Comparison of ENCODE assay signal across 13 mouse cellular contexts in the genomic region with DNA sequence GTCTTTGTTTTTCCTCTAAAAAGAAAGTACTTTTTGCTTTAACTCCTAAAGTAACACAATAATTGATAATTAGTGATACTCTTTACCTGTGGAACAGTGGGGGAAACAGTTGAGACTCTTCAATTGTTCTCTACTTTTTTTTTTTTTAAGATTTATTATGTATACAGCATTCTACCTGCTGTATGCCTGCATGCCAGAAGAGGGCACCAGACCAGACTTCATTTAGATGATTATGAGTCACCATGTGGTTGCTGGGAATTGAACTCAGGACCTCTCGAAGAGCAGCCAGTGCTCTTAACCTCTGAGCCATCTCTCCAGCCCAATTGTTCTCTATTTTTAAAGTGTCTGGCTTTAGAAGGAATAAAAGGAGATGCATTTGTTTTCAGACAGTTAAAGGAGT. TPM values are rescaled to one million over a fixed set of nuclear protein-coding genes. Genes with fewer than 3 reads are reported as not detected.
DNase-seq lines count a peak whose midpoint lies in the region; ATAC-seq and TF ChIP-seq lines count a peak whose summit lies in the region.
"Had no signal": no experiment of that assay in that cellular context is flagged by ENCODE, and none has a peak within 500 bp of the region (broad histone marks: within the 10 kb centered on the region; RNA-seq: fewer than 3 reads in every experiment).

No protein-coding gene starts in this region.

- no peaks in the 10 kb centered on the region for H3K9me3 ChIP-seq in intestine, postnatal 0 days (ENCODE audit: control insufficient read depth)
- no peaks in the 10 kb centered on the region for H3K9me3 ChIP-seq in intestine, embryonic 15.5 days
- H3K9me3 ChIP-seq: stomach, embryonic 15.5 days had no signal

- no peak overlapping the region for H3K27ac ChIP-seq in intestine, postnatal 0 days (ENCODE audit: low read depth, low read length)
- no peak overlapping the region for H3K27ac ChIP-seq in intestine, embryonic 15.5 days
- H3K27ac ChIP-seq: macrophage; stomach, embryonic 15.5 days had no signal

- TF ChIP-seq CTCF in intestine, postnatal 0 days (IDR thresholded peaks at IDR 0.05; ENCODE audit: low read depth), result peak; percentile 57

- DNase-seq in 3T3-L1 (ENCODE audit: low read depth, low spot score) (peak; percentile 65), MEL-GATA-1-ER (ENCODE audit: extremely low read depth, low read depth) (peak; percentile 52)
- DNase-seq in yolk sac, embryonic 10.5 days (ENCODE audit: low spot score), result no peak
- no peak for DNase-seq in gastrocnemius, postnatal 4 days (ENCODE audit: low spot score in 2 of 2)
- DNase-seq in adrenal gland, postnatal 25 days, result no peak
- DNase-seq: cerebellum, adult 11 months had no signal

- WGBS in intestine, postnatal 0 days, result 73% methylated on average over 1 of the region's 1 CpGs
- 83% methylated on average over 1 of the region's 1 CpGs for WGBS in intestine, embryonic 15.5 days

- H3K4me1 ChIP-seq in intestine, postnatal 0 days (replicated peaks; ENCODE audit: control insufficient read depth, insufficient read depth, low read length), result no peaks in the 10 kb centered on the region
- H3K4me1 ChIP-seq in intestine, embryonic 15.5 days (replicated peaks), result 0 out of 2 replicates have a peak, but pooled peaks cover 7% of the 10 kb centered on the region
- H3K4me1 ChIP-seq: stomach, embryonic 15.5 days had no signal

- ATAC-seq in intestine, postnatal 0 days, result no peak
- no peak for ATAC-seq in intestine, embryonic 15.5 days
- peak; percentile 66 for ATAC-seq in megakaryocyte progenitor cell, adult 5-6 weeks (replicated peaks; ENCODE audit: poor library complexity)
- ATAC-seq: intestine, embryonic 16.5 days; Patski had no signal

- H3K9ac ChIP-seq in intestine, postnatal 0 days (ENCODE audit: low read depth, low read length), result no peak overlapping the region
- no peak overlapping the region for H3K9ac ChIP-seq in intestine, embryonic 15.5 days
- H3K9ac ChIP-seq: stomach, embryonic 15.5 days had no signal

- peaks cover 17% of the 10 kb centered on the region; the same call in 1 of the 2 replicates for H3K36me3 ChIP-seq in intestine, postnatal 0 days (ENCODE audit: control insufficient read depth, insufficient read depth)
- peaks cover 9% of the 10 kb centered on the region for H3K36me3 ChIP-seq in intestine, embryonic 15.5 days

- H3K27me3 ChIP-seq in intestine, postnatal 0 days (replicated peaks; ENCODE audit: control insufficient read depth, insufficient read depth, low read length), result no peaks in the 10 kb centered on the region
- H3K27me3 ChIP-seq in intestine, embryonic 15.5 days (replicated peaks), result no peaks in the 10 kb centered on the region
- H3K27me3 ChIP-seq: Patski; stomach, embryonic 15.5 days had no signal

- H3K4me3 ChIP-seq in intestine, postnatal 0 days (ENCODE audit: low read depth, low read length), result no peak overlapping the region
- no peak overlapping the region for H3K4me3 ChIP-seq in intestine, embryonic 15.5 days (replicated peaks)
- H3K4me3 ChIP-seq: stomach, embryonic 15.5 days had no signal

- H3K4me2 ChIP-seq in intestine, postnatal 0 days (replicated peaks; ENCODE audit: low read depth), result no peak overlapping the region
- H3K4me2 ChIP-seq in intestine, embryonic 15.5 days (replicated peaks), result no peak overlapping the region
- H3K4me2 ChIP-seq: stomach, embryonic 15.5 days had no signal

RNA-seq across cellular contexts. Expression of a gene that starts 5.9 kb away (rescaled TPM):
- polyA plus RNA-seq in intestine, postnatal 0 days (2015; fragmentation: Nextera tagmentation; extraction: Ambion mirVana), result 113 and 126 TPM in 2 replicates
- 268 and 301 TPM in 2 replicates for polyA plus RNA-seq in intestine, embryonic 15.5 days (2015; fragmentation: Nextera tagmentation; extraction: Ambion mirVana)
- total RNA-seq in megakaryocyte progenitor cell, adult 5-6 weeks (2015), result 283 and 297 TPM in 2 replicates
- total RNA-seq in megakaryocyte progenitor cell, adult 5-6 weeks (2017), result 545 and 751 TPM in 2 replicates
- total RNA-seq in gastrocnemius, postnatal 4 days (2021), result 100 to 1,000 TPM; 357 to 376 TPM
- total RNA-seq in adrenal gland, postnatal 25 days (2021), result 371 and 419 TPM in 2 replicates

RNA-seq across cellular contexts. Expression of a gene that starts 30.7 kb away (rescaled TPM):
- polyA plus RNA-seq in intestine, postnatal 0 days (2015; fragmentation: Nextera tagmentation; extraction: Ambion mirVana), result 36.6 and 37.4 TPM in 2 replicates
- polyA plus RNA-seq in intestine, embryonic 15.5 days (2015; fragmentation: Nextera tagmentation; extraction: Ambion mirVana), result 46.6 and 51.9 TPM in 2 replicates
- total RNA-seq in megakaryocyte progenitor cell, adult 5-6 weeks (2015), result 36.6 and 41.4 TPM in 2 replicates
- total RNA-seq in megakaryocyte progenitor cell, adult 5-6 weeks (2017), result 14.5 and 19.5 TPM in 2 replicates
- 100 to 1,000 TPM in 1 of 2 experiments, 10 to 100 TPM in 1; 88.4 to 102 TPM for total RNA-seq in gastrocnemius, postnatal 4 days (2021)
- 66.1 and 80.1 TPM in 2 replicates for total RNA-seq in adrenal gland, postnatal 25 days (2021)

RNA-seq across cellular contexts. Expression of a gene that starts 31.9 kb away (rescaled TPM):
- polyA plus RNA-seq in intestine, postnatal 0 days (2015; fragmentation: Nextera tagmentation; extraction: Ambion mirVana), result 40.1 and 42.9 TPM in 2 replicates
- 83.8 and 85.4 TPM in 2 replicates for polyA plus RNA-seq in intestine, embryonic 15.5 days (2015; fragmentation: Nextera tagmentation; extraction: Ambion mirVana)
- 65.6 and 65.7 TPM in 2 replicates for total RNA-seq in megakaryocyte progenitor cell, adult 5-6 weeks (2015)
- 60.8 and 77.7 TPM in 2 replicates for total RNA-seq in megakaryocyte progenitor cell, adult 5-6 weeks (2017)
- 100 to 1,000 TPM; 190 to 191 TPM for total RNA-seq in gastrocnemius, postnatal 4 days (2021)
- total RNA-seq in adrenal gland, postnatal 25 days (2021), result 35.6 and 60.0 TPM in 2 replicates

RNA-seq across cellular contexts. Expression of a gene that starts 47.6 kb away (rescaled TPM):
- polyA plus RNA-seq in intestine, postnatal 0 days (2015; fragmentation: Nextera tagmentation; extraction: Ambion mirVana), result not detected in 2 replicates
- 0.15 and 0.34 TPM in 2 replicates for polyA plus RNA-seq in intestine, embryonic 15.5 days (2015; fragmentation: Nextera tagmentation; extraction: Ambion mirVana)
- total RNA-seq in megakaryocyte progenitor cell, adult 5-6 weeks (2015), result not detected in 2 replicates
- total RNA-seq in megakaryocyte progenitor cell, adult 5-6 weeks (2017), result not detected in 2 replicates
- 100 to 1,000 TPM; 366 to 390 TPM for total RNA-seq in gastrocnemius, postnatal 4 days (2021)
- not detected in 2 replicates for total RNA-seq in adrenal gland, postnatal 25 days (2021)
- polyA plus RNA-seq: intestine, embryonic 16.5 days; macrophage; stomach, embryonic 15.5 days had no signal

Comparison
In these comparisons a context has a peak if more than half of its experiments do, and no peak if none do; other contexts are left out.
1. DNase-seq: peak in 3T3-L1 (single experiment) and MEL-GATA-1-ER (single experiment); none in yolk sac, embryonic 10.5 days (single experiment), gastrocnemius, postnatal 4 days (0 of 2) and adrenal gland, postnatal 25 days (single experiment).